Mouse (Mus musculus) lung, postnatal 10 days (tissue): ENCODE measurements at regions not wholly inside any gene's neighbourhood (a gene's known extent, or its start where the extent isn't known, plus 50 kb on each side); places are given as distances from the start of the nearest gene placed in this dataset.

ENCODE experiments used
- DNase-seq: peaks from one replicate; pipeline ENCODE4 v3.0.0; 2021

- no peak for DNase-seq
Observed at GRCm38 (mm10) chr11:17324651-17325050, 67.3 kb downstream of the C1d start.

DNA sequence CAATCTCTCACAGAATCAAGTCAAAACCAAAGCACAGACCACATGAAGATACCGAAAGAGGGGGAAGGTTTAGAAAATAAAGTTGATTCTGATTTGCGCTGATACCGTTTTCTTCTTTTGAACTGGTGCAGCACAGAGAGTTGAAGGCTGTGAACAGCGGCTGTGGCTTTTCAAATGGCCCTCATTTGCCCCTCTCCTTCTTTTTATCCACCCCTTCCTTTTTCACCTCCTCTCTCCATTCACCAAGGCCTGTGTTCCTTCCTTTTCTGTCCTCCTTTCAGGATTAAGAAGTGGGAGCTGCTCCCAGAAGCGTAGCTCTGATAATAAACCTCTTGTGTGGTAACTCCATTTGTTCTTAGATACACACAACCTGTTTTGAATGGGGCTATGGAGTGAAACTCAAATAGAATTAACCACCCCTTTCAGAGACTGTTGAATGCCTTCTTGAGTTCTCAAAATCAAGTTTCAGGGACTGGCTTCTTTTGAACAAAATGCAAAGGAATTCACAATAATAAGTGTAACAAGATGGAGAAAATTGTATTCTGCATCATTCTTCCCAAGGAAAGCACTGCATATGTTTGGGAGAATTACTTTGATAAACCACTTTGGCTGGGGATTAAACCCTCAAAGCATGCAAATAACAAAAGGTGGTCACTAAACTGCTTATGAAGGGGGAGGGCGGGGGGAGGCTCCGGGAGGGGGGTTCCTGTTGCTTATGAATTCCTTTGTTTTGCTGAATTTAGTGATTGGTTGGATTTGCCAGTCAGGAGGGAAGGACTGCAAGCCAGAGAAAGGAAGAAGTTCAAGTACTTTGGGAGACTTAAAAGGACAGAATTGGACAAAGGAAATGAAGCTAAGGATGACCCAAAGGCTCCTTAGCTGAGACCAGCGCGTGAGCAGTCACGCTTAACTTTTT, 68.6 kb downstream of the C1d start:
- no peak for DNase-seq

- no peak for DNase-seq
Observed at GRCm38 (mm10) chr11:17326695-17327094, 69.3 kb downstream of the C1d start.

DNA sequence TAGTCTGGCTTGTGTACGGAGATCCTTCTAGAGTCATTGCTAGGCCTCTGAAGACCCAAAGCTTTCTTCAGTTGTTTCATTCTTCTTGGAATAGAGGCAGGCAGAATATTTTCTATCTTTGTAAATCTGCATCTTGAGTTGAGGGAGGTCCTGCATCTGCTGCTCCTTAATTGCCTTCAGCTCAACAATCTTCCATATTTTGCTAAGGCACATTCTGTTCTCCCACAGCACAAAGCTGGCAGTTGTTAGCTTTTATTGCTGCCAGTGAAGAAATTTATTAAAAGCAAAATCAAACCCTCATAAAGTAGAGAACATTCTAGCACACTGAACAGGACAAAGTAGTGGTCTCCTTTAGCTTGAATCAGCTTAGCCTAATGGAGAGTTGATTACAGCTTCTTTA, 94.1 kb downstream of the C1d start:
- DNase-seq = no peak

DNA sequence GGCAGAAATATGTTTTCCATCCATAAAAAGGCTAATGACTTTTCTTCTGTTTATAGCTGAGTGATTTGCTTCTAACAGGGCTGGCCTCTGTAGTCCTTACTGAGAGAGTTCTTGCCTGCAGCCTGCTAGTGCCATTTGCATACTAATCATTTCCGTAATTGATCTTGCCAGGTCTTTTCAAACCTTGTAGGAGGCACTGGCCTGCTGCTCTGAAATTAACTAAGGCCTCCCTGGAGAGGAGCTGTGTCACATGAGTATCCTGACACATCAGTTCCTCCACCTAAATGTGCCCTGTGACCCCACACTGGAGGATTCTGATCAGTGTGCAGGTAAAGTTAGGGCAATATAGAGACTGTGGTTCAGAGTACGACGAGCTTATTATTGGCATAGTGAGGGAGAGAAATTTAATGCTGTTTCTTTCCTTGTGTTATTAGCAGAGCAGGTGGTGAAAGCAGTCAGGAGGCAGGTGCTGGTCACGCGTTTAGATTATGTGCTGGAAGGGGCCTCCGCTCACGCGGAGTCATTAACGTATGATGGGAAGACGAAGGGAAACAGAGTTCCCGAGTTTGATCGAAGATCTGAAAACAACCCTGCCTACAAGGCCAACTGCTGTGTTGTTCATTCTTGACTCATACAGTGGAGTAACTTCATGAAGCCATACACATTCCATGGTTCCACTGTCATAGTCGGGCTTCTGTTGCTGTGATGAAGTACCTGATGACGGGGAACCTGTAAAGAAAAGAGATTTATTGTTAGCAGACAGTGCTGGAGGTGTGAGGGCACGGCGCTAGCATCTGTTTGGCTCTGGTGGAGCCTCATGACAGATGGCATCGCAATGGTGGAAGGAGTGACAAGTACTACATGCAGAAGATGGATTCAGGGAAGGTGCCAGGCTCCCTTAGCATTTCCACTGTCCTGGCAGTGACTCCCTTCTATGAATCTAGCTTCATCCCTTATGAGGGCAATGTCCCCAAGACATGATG, 95.1 kb downstream of the C1d start:
- no peak for DNase-seq

DNA sequence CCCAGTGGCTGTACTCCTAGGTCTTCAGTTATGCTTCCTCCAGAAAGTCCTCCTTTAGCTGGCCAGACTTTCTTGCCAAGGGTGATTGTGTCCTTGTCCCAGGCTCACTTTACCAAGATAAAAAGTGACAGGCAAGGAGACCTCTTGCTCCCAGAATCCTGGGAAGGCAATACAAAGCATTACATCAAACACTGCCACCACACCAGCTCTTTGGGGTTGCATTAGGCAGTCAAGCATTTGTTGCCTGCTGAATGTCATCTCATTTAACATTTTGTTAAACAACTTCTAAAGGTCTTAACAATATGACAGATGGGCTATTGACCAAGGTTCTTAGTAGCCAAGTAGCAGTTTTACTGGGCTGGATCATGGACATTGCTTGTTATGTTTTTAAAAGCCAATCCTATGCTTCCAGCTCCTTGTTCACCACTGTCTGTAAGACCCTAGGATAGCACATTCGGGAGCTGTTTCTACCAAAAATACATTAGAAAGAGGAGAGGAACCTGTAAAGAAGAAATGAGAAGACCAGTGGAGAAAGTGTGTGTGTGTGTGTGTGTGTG, 102.4 kb downstream of the C1d start:
- DNase-seq = no peak

GRCm38 (mm10) chr11:17377859-17378258, 120.5 kb downstream of the C1d start:
- no peak for DNase-seq

DNA sequence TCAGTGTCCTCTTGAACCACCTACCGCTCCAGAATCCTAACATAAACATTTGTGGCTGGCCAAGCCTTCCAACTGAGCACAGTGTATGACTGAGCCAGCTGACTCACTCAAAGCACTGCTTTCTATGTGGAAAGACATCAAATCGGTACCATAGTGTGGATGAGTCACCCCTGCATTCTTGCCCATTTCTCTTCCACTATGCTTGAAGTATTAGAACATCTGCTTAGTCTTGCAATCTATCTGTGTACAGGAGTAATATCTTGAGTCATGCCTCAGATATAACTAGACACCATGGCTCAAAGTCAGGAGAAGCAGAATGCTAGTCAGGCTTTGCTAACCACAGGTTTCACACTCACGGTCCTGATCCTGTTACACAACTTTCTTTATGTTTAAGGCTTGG, 129.4 kb downstream of the C1d start:
- DNase-seq = no peak

- no peak for DNase-seq
Observed at GRCm38 (mm10) chr11:17393832-17394231, 136.5 kb downstream of the C1d start.

DNA sequence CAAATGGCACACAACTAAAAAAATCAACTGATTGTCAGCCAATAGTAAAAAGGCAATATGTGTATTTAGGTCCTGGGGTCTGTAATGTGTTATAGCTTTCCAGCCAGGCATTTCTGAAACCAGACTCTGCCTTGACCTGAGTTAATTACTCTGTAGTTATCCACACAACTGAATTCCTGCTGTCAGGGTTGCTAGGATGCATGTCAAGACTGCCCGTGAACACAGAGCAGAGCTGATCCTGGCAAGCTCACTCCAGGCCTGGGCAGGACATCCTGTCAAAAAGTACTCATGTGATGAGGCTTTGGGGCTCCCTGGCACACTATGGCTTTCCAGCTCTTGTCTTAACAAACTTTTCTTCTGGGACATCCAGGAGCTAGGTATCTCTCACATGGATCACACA, 157.2 kb downstream of the C1d start:
- no peak for DNase-seq

GRCm38 (mm10) chr11:17415144-17415543, 157.8 kb downstream of the C1d start:
- DNase-seq = no peak

DNA sequence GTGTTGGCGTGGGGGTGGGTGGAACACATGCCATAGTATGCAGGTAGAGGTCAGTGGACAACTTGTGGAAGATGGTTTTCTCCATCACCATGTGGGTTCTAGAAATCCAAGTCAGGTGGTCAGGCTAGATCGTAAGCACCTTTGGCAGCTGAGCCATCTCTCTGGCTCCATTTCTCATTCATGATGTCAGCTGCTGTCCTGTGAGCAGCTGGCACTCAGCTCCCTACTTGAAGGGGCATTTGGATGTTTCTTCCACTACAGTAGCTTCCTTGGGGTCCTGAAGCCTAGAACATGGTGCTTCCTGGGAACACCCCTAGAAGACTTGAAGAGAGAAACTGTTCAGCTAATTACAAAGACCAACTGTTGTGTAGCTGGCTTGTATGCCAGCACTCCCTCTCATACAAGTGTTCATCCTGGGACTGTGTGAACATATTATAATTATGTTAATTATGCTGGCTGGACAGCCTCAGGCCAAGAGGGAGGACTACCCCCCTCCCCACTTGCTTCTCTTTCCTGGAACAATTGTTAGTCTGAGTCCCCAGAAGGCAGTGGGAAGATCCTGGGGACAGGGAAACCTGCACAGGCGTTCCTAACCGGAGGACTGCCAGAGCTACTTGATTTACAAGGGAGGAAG, 160.4 kb downstream of the C1d start:
- no peak for DNase-seq

DNA sequence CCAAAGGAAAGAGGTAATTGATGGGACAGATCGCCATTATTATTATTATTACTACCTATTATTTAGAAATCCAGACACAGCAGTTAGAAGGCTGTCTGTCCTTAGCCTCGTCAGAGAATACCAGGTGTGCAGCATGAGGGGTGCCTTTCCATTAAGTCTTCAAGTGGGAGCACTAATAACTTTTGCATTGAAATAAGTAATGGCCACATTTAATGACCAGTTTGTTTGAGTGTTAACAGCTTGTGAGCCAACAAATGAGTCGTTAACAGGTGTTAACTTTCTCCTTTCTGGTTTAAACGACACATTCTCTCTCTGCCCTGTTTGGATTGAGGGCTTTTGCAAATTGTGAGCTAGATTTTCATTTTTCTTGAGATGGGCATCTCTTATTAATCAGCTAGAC, 184.8 kb downstream of the C1d start:
- no peak for DNase-seq

GRCm38 (mm10) chr11:17449289-17449688, 191.9 kb downstream of the C1d start:
- no peak for DNase-seq

DNA sequence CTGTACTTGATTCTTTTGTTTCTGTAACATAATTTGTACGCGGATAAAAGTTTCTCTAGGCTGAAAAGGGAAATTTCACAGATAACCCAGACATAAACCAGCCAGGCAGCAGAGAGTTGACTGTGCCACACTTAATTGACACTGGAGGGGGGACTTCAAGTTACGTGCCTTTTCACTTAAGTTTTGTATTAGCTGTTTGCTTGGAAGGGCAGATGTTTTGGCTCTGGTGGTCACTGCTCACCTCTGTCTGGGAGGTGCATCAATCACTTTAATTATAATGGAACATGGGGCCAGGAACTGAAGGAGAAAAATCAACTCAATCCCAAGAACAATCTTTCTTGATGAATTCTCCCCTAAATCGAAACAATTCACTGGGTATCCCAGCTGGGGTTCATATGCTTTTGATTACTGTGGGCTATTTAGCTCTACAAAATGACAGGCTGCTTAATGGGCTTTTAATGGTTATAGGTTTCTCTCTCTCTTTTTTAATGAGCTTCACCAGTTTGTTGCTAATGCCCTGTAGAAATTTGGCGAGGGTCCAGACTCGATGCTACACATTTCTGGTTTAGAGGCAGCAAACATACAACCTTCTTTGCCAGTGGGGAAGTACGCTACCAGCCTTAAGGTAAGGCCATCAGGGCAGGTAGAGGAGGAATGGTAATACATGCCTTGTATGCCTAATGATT, 193.1 kb downstream of the C1d start:
- DNase-seq = no peak

DNA sequence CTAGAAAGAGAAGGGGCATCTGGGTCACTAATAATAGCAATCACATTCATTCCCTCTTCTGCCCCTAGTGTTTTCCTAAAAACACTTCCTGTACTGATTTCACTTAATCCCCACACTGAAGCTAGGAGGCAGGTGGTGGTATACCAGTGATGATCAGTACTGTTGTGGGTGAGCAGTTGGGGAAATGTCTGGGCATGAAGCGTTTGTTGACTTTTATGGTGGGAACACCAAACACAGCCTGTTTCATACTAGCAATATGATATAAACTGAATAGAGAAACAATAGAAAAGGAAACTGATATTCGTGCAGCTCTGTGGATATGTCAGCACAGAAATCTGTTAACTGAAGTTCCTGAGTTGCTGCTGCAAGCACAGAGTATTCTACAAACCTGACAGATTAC, 194.1 kb downstream of the C1d start:
- no peak for DNase-seq

DNA sequence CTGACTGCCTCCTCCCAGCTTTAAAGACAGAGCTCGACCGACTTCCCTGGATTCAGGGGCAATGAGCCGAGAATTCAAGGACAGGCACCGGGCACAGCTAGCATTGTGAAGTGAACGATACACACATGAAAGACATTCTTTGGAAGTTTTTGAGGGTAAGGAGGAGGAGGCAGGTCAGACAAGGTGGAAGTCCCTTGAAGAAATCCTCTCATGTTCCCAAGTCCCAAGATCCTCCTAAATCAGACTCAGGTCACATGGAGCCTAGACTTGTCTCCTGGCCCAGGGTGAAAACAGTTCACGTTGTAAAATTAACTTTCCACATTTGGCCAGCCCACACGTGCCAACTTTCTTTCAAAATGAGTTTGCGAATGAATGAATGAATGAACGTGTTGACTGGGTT, 196.2 kb downstream of the C1d start:
- no peak for DNase-seq

DNA sequence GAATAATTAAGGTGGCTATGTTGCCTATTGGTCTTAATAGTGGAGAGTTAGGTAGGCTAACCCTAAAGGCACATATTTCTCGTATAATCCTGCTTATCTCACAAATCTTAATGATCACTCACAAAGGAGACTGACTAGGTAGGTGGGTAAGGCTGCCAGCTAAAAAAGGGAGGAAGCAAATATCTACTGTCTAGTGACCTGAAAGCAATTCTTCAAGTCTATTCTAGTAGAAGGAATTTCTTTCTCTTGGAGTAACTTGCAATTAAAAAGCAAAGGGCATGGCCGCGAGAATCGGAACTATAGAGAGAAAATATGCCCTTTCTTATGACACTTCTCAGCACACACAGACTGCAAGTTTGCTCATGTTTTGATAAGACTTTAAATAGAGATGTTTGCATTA, 201.6 kb downstream of the C1d start:
- DNase-seq = no peak

DNA sequence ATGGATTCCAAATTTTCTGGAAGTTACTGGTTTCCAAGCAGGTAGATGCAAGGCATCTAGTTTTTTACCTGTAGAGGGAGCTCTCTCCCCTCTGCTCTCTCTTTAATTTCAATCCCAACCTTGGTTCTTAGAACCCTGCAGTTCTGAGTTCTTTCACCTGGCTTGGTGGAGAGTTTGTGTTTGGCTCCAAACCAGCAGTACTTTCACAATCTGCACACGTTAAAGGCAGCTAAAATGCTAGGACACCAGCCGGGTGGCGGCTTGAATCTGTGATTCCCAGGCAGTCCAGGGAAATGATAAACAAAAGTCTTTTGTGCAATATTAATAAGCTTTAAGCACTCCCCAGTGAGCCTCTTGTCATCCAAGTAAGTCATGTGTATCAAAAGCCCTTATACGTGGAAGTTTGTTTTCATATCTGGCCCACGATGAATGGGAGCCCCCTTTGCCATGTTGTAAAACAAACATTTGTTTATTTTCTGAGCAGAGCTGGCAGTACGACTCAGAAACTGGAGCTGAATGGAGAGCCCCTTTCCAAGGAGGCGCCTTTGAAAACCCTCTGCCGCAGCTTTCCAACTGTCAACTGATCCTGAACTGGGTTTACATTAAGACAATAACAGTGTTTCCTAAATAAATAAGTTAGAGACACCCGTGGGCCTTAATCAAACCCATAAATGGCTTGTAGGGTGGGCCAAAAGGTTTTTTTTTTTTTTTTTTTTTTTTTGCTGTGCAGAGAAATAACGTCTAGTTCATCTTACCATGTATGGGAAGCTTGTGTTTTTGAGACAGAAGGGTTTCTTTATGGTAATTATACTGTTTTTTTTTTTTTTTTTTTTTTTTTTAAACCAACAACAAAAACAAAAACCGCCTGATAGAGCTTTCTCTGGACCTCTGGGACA, 202.9 kb downstream of the C1d start:
- DNase-seq = peak; percentile 38

DNA sequence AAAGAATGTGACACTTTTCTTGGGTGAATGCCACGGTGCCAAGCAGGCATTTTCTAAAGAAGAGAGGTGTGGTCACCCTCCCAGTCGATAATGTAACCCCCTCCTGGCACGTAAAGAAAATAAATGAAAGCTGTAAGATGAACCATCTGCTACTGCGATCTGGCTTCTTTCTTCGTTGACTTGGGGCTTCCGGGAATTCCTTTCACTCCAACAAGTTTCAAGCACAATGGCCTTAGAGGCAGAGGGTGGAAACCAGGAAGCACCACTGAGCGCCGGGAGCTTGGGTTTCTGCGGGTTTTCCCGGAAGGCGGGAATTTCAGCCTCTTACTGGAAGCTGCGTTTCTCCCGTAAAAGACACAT, 203.5 kb downstream of the C1d start:
- DNase-seq = peak; percentile 32

DNA sequence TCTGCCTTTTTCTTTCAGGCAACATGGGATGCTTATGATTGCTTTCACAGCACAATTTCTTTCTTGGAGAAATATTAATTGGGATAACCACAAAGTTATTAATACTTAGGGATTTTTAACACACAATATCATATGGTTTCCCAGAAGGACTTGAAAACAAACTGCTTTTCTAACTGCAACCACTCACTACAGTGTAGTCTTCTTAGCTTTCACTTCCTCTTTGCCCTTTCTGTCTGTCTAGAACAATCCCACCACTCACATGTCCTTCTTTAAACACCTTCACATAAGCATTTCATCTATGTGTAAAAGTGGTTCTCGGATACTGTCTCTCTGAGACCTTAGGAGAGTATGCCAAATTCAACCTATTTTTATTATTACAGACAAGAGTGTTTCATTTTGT, 204.3 kb downstream of the C1d start:
- no peak for DNase-seq
